Mouse (Mus musculus) cerebellum, adult 9-11 months (tissue): ENCODE results near the gene Kcnj9.

Experiments used
- DNase-seq: peaks from one replicate; pipeline ENCODE4 v3.0.0; 2022

Gene Kcnj9

GRCm38 (mm10) chr1:172332925-172333324 is 3.8 kb upstream of the Kcnj9 start:
- no peak for DNase-seq

- peak; percentile 39 for DNase-seq
Observed at GRCm38 (mm10) chr1:172331422-172331947, 2.4 kb upstream of the Kcnj9 start.

GRCm38 (mm10) chr1:172329616-172330015 is 498 bp upstream of the Kcnj9 start:
- DNase-seq, result no peak

- peak; percentile 67 for DNase-seq
Observed at GRCm38 (mm10) chr1:172328461-172328860, 657 bp downstream of the Kcnj9 start.

GRCm38 (mm10) chr1:172328041-172328440 is 1.1 kb downstream of the Kcnj9 start:
- DNase-seq, result peak; percentile 72

GRCm38 (mm10) chr1:172327206-172328001 is 1.7 kb downstream of the Kcnj9 start:
- DNase-seq, result peak; percentile 71

GRCm38 (mm10) chr1:172326684-172327083 is 2.4 kb downstream of the Kcnj9 start:
- DNase-seq, result no peak

GRCm38 (mm10) chr1:172325680-172326535 is 3.2 kb downstream of the Kcnj9 start:
- peak; percentile 91 for DNase-seq

GRCm38 (mm10) chr1:172324725-172325124 is 4.4 kb downstream of the Kcnj9 start:
- DNase-seq, result peak; percentile 88

GRCm38 (mm10) chr1:172323801-172324359 is 5.2 kb downstream of the Kcnj9 start:
- peak; percentile 42 for DNase-seq

- DNase-seq, result peak; percentile 30
Observed at GRCm38 (mm10) chr1:172323298-172323697, 5.8 kb downstream of the Kcnj9 start.

- DNase-seq, result peak; percentile 68
Observed at GRCm38 (mm10) chr1:172322725-172323124, 6.4 kb downstream of the Kcnj9 start.

GRCm38 (mm10) chr1:172319921-172320411 is 9.2 kb downstream of the Kcnj9 start:
- DNase-seq, result peak; percentile 65

GRCm38 (mm10) chr1:172319346-172319745 is 9.8 kb downstream of the Kcnj9 start:
- peak; percentile 71 for DNase-seq

GRCm38 (mm10) chr1:172318424-172319035 is 10.6 kb downstream of the Kcnj9 start:
- DNase-seq, result peak; percentile 70

- DNase-seq, result peak; percentile 80
Observed at GRCm38 (mm10) chr1:172317946-172318345, 11.2 kb downstream of the Kcnj9 start.

- DNase-seq, result peak; percentile 61
Observed at GRCm38 (mm10) chr1:172317431-172317830, 11.7 kb downstream of the Kcnj9 start.

- DNase-seq, result no peak
Observed at GRCm38 (mm10) chr1:172314911-172315310, 14.2 kb downstream of the Kcnj9 start.

GRCm38 (mm10) chr1:172313613-172314411 is 15.3 kb downstream of the Kcnj9 start:
- DNase-seq, result peak; percentile 64

- DNase-seq, result no peak
Observed at GRCm38 (mm10) chr1:172312768-172313561, 16.2 kb downstream of the Kcnj9 start.
